Mouse (Mus musculus) right cerebral cortex, postnatal 4 days (tissue): Measurements from ENCODE around the gene Sumo2.
"Not testable (repeated sequence)": the region's sequence is repeated elsewhere in the genome, so short reads cannot be mapped to it uniquely, and the experiment has no call there.

Experiments
- DNase-seq: peaks from one replicate; pipeline ENCODE4 v3.0.0-alpha.2; 2022

Sumo2 gene

GRCm38 (mm10) chr11:115516942-115517341 lies 19.1 kb downstream of the Sumo2 start:
- no peak for DNase-seq

GRCm38 (mm10) chr11:115515021-115515420 lies 21.1 kb downstream of the Sumo2 start:
- no peak for DNase-seq

GRCm38 (mm10) chr11:115514238-115514663 lies 21.8 kb downstream of the Sumo2 start, which contains the start of gene Jpt1:
Jpt1 (minus strand) TSS chr11:115514387.
- DNase-seq: peak; percentile 91

GRCm38 (mm10) chr11:115513271-115514237 lies 22.5 kb downstream of the Sumo2 start:
- DNase-seq: peak; percentile 55

GRCm38 (mm10) chr11:115512407-115513183 lies 23.5 kb downstream of the Sumo2 start:
- no peak for DNase-seq

GRCm38 (mm10) chr11:115512004-115512403 lies 24.1 kb downstream of the Sumo2 start:
- no peak for DNase-seq

GRCm38 (mm10) chr11:115511121-115511520 lies 25.0 kb downstream of the Sumo2 start:
- no peak for DNase-seq

- DNase-seq: no peak
Observed at GRCm38 (mm10) chr11:115510507-115510888, 25.6 kb downstream of the Sumo2 start.

- no peak for DNase-seq
Observed at GRCm38 (mm10) chr11:115509773-115510506, 26.1 kb downstream of the Sumo2 start.

GRCm38 (mm10) chr11:115508061-115508460 lies 28.0 kb downstream of the Sumo2 start:
- DNase-seq: no peak

- no peak for DNase-seq
Observed at GRCm38 (mm10) chr11:115506586-115506985, 29.5 kb downstream of the Sumo2 start.

- DNase-seq: no peak
Observed at GRCm38 (mm10) chr11:115502636-115503035, 33.4 kb downstream of the Sumo2 start.

GRCm38 (mm10) chr11:115496559-115496958 lies 39.5 kb downstream of the Sumo2 start:
- DNase-seq: not testable (repeated sequence)

GRCm38 (mm10) chr11:115492387-115492786 lies 43.7 kb downstream of the Sumo2 start:
- no peak for DNase-seq

GRCm38 (mm10) chr11:115491356-115492083 lies 44.6 kb downstream of the Sumo2 start, which contains the start of gene Nt5c:
Nt5c (minus strand) TSS chr11:115491862.
- peak; percentile 77 for DNase-seq

- no peak for DNase-seq
Observed at GRCm38 (mm10) chr11:115490441-115491355, 45.4 kb downstream of the Sumo2 start.

GRCm38 (mm10) chr11:115488551-115489104 lies 47.4 kb downstream of the Sumo2 start:
- no peak for DNase-seq

- no peak for DNase-seq
Observed at GRCm38 (mm10) chr11:115485155-115485554, 50.9 kb downstream of the Sumo2 start.

- peak; percentile 86 for DNase-seq
Observed at GRCm38 (mm10) chr11:115483726-115484125, 52.4 kb downstream of the Sumo2 start.

GRCm38 (mm10) chr11:115483278-115483677 lies 52.8 kb downstream of the Sumo2 start:
- no peak for DNase-seq
